Mouse (Mus musculus) left cerebral cortex, adult 11 months (tissue): ENCODE results near the gene Lrrc31.
"Not testable (repeated sequence)": the region's sequence is repeated elsewhere in the genome, so short reads cannot be mapped to it uniquely, and the experiment has no call there.

ENCODE experiments used
- DNase-seq: peaks from one replicate; pipeline ENCODE4 v3.0.0; 2022; ENCODE audit warnings: low spot score

The Lrrc31 gene

DNA sequence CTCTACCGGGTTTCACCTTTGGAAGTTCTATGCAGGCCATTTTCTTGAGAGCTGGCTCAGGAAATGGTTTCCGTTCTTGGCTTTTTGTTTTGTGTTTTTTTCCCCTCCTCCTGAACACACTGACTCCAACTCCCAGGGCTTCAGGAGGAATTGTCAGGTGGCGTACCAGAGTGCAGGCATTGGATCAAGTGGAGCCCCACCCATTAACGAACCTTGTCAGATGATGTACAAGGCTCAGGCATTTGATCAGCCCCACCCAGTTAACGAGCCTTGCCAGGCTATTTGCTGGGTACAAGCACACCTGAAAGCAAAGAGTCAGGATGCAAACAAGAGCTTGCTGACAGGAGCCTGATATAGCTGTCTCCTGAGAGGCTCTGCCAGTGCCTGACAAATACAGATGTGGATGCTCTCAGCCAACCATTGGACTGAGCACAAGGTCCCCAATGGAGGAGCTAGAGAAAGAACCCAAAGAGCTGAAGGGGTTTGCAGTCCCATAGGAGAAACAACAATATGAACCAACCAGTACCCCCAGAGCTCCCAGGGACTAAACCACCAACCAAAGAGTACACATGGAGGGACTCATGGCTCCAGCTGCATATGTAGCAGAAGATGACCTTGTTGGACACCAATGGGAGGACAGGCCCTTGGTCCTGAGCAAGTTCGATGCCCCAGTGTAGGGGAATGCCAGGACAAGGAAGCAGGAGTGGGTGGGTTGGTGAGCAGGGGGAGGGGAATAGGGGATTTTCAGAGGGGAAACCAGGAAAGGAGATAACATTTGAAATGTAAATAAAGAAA lies at the start of gene Lrrc31:
Gene Lrrc31 (minus strand): TSS at position 133 of the 795 bp plus-strand sequence.
- DNase-seq, result not testable (repeated sequence)

DNA sequence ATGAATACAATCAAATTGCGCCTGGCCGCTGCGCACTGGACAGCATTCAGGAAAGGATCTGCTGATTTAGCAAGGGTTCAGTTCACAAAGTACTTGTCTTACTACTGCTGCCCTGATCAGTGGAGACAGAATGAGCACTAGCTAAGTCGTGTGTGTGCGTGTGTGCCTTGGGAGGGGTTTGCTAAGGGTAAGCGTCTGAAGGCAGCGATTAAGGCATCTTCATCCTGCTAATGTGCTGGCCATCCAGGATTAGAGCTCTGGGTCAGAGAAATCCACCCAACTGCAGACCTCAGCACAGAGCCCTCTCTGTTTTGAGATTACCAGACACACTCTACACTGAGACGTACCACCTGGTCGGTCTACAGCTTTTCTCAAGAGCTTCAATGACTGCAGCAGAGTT lies 48.7 kb upstream of the Lrrc31 start:
- DNase-seq, result no peak

DNA sequence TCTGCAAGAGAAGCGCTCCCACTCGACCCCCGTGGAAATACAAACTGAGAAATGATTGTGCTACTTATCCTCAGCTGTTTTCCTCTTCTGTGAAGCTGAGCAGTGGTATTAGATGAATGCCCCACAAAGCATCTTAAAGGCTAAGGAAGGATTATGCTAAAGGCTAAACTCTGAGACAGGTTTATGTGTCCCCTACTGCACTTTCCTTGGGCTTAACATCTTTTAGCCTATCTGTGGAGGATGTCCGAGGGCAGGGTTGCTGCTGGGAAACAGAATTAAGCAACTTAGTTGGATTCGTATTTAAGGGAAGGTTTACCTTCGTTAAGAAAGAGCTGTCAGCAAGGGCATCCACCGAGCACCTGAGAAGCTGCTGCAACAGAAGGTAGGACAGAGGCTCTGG lies 46.4 kb upstream of the Lrrc31 start, which contains the start of gene Samd7:
Gene Samd7 (plus strand): TSS at position 288 of the 400 bp plus-strand sequence.
- no peak for DNase-seq

DNA sequence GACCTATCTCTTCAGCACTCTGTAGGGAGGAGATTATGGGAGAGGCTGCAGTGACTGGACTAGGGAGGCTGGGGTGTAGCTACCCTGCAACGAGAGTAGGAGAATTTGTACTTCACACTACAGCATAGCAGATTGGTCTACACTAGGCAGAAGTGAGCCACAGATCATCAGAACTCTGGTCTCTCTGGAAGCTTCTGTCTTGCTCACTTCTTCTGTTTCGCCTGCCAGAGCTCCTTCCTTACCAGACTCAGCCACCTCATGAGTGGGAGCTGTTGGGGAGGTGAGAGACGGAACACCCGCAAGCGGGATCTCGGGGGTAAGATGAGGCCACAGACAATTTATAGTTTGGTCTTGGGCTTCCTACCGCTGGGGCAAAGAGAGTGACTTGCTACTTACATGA lies 43.2 kb upstream of the Lrrc31 start:
- no peak for DNase-seq

DNA sequence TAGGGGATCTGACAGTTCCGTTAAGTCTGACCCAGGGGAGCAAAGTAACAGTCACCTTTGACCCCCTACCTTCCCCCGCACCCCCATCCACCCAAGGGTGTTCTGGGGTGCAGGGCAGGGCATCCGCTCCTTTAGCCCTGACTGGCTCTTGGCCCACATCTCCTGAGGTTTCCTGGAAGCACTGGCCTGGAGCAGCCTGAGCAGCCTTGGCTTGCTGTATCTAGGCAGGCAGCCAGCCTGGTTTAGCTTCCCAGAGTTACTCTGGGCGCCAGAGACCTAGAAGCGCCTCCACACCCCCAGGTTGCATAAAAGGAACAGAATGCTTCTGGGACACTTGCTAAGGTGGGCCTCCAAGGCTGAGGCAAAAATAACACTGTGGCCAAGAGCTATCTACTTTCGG lies 41.7 kb upstream of the Lrrc31 start:
- DNase-seq, result no peak

DNA sequence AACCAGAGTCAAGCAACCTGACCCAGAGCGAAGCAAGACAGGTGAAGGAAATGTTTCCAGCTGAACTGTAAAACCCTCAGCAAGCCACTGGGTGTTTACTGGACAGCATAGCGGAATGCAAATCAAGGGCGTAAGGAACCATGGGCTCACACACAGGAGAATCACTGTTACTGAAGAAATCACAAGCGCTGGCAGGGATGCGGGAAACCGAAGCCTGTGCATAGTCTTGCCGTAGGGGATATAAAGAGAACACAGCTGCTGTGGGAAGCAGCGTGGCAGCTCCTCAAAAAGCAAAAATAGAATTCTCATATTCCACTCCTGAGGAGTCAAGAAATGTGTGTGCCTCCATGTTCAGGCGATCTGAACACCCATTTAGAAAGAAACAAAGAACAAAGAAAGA lies 37.2 kb upstream of the Lrrc31 start:
- peak; percentile 26 for DNase-seq

DNA sequence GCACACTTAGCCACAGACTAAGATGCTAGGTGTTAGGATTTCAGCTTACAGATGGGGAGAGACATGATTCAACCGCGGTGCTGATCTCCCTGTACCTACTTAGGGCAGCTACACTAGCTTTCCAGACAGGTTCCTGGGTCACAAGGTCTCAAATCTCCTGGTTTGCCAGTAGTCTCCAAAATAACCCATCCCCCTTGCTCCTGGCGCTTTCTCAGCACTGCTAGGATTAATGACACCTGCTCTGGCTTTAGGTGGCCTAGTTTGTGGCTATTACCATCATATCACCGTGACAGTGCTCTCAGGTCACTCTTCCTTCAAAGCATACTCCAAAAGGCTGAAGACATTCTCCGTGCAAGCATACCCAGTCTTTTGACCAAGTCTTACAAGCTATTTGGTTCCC lies 29.4 kb upstream of the Lrrc31 start:
- no peak for DNase-seq

DNA sequence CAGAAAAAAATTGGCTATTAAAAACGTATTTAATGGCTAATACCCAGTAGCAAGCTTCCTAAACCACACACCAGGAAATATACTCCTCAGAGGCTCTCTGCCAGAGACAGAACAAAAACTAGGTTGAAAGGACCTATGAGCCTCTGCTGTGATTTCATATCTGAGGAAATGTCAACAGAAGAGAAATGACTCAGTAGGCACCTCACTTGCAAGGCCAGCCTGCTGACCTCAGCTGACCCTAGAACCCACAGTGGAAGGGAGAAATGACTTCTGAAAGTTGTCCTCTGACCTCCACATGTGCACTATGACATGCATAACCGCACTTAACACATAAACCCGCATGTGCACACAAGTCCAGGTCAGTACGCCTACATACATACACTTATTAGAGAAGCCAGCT lies 27.6 kb upstream of the Lrrc31 start:
- DNase-seq, result no peak

DNA sequence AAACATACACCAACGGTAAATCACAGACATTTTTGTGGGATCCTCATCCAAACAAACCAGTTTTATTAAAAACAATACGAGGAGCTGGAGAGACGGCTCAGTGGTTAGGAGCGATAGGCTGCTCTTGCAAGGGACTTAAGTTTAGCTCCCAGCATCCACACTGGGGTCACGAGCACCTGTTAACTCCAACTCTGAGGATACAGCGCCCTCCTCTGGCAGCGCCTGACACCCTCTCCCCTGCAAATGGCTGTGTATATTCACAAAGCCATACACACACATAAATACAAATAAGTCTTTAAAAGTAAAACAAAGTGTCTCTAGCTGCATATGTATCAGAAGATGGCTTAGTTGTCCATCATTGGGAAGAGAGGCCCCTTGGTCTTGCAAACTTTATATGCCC lies 25.9 kb upstream of the Lrrc31 start:
- no peak for DNase-seq

DNA sequence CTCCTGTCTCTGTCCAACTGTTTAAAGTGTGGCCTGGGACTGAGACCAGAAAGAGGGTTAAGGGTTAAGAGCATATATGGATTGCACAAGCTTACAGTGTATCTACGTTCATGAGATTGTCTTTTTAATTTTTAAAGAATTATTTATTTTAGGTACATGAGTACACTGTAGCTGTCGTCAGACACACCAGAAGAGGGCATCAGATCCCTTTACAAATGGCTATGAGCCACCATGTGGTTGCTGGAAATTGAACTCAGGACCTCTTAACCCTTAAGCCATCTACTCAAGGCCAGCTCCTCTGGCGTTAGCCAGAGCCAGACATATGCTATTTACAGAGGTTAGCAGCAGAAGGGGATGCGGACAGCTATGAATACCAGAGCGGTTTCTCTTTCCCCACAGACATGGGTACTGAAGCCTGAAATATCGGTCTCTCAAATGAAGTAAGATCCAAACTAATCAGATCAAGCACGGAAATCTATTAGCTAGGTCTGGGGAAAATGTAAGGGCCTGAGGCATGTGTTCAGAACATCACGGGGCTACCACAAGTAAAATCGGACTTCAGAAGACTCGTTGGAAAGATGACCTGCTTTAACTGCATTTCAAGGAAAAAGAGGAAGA lies 25.3 kb upstream of the Lrrc31 start:
- no peak for DNase-seq

DNA sequence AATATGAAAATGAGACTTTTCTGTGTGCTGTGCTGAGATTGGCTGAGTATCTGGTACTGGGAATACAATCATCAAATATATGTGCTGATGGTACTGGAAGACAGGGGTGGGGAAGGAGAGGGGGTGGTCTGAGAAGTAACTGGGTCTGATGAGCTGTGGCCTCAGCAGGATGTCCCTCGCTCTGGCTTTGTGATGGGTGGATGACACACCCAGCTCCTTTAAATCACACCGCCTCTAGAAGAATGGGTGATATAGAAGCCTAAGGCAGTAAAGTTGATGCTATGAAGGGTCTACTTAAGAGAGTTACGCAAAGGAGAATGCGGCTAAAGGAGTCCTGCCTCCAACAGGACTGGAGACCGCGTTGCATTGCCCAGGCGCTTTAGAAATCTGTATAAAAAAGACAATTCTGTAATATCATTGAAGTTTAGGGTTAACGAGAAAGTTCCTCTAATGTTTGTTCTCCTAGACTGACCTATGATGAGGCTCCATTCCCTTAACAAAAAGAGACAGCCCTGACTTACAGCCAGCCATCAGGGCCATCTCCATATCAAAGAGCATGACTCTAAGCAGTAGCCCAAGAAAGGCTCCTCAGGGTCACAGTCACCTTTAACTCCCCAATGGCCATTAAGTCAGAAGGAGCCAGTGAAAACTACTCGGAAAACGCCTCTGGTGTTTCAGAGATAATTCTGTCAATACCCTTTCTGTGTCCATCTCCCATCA lies 24.6 kb upstream of the Lrrc31 start:
- DNase-seq, result no peak

DNA sequence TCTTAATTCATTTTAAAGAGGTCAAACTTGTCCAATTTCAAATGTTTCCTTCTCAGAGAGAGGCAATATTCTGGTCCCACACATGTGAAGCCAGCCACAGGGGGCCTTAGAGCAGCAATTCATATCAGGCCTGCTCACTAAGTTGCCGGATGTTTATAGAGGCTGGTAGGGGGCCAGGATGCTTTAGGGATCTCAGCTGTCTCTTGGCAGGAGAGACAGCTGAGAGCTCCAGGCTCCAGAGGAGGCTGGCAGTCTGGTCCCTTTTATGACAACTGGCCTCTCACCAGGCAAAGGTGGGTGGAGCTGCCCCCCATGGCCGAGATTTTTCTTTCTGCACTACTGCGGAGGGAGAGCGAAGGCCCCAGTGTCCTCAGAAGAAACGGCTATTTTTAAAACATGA lies 23.5 kb upstream of the Lrrc31 start:
- no peak for DNase-seq

DNA sequence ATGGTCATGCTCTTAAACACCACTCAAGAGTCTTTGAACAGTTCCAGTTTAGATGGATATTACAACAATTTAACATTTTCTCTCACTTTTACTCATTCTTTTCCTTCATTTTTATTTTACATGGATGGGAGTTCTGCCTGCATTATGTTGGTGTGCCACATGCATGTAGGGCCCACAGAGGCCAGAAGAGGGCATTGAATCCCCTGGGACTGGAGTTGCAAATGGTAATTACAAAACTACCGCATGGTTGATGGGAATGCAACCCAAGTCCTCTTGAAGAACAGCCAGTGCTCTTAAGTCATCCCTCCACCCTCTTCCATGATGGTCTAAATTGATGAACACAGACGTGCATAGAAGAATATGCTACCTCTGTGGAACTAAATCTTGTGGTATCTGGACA lies 22.8 kb upstream of the Lrrc31 start:
- no peak for DNase-seq

DNA sequence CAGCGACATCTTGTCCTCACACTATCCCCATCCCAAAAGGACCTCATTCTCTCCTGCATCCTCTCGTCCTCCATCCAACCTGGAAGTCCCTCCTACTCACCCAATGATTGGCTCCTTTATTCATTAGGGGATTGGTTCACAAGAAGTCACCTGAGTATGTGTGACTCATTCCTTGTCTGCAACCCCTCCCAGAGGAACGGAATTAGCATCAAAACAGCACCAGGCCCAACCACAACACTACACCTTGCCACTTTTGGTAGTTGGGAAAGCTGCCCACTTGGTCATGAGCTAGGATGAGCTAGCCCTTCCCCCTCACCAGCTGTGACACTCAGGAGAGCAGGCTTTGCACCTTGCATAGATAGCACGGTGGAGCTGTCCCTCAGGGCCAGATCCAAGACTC lies 22.4 kb upstream of the Lrrc31 start:
- no peak for DNase-seq

DNA sequence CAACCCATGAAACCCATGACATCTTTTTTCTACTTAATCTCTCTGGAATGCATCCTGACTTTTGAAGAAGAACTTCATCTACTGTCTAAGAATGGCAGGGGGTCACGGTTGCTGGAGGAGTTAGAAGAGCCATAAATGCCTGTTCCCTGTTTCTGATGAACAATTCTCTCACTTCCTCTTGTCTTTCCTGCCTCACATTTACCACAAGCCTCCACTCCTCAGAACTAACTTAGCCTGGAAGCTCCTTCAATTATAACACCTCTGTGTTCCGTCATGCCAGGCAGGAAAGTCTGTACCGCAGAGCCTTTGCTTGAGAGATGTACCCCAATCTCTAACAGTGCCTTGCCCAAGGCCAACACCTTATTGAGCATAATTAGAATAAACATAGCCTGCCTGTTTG lies 19.0 kb upstream of the Lrrc31 start:
- DNase-seq, result no peak

DNA sequence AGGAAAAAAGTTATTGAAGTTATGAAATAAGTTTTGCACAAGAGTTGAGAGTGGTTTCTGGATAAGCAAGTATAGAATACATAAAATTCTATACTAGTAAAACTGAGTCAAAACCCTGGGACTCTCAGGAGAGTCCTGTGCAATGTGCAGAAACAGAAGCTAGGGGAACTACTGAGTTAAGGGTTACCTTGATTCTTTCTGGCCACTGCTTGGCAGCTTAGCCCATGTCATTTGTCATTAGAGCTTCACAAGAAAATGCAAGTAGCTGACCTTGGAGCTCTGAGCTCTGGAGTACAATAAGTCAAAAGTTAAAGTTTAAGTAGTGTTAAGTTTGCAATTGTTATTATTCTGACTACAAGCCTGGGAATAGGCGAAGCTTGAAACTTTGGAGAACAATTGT lies 13.7 kb upstream of the Lrrc31 start:
- no peak for DNase-seq

DNA sequence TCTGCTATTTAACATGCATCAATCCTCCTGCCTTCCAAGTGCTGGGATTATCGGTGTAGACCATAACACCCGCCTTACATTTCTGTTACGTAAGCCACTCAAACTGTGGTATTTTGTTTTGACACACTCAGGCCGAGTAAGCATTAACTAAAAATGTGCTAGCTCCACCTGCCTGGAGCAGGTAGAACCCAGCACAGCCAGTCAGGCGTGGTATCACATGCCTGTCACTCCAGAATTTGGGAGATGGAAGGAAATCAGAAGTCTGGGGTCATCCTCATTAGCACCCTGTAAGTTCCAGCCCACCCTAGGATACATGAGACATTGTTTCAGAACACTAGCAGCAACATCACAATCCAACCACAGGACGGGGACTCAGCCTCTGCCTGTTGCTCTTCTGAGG lies 10.5 kb upstream of the Lrrc31 start:
- no peak for DNase-seq

DNA sequence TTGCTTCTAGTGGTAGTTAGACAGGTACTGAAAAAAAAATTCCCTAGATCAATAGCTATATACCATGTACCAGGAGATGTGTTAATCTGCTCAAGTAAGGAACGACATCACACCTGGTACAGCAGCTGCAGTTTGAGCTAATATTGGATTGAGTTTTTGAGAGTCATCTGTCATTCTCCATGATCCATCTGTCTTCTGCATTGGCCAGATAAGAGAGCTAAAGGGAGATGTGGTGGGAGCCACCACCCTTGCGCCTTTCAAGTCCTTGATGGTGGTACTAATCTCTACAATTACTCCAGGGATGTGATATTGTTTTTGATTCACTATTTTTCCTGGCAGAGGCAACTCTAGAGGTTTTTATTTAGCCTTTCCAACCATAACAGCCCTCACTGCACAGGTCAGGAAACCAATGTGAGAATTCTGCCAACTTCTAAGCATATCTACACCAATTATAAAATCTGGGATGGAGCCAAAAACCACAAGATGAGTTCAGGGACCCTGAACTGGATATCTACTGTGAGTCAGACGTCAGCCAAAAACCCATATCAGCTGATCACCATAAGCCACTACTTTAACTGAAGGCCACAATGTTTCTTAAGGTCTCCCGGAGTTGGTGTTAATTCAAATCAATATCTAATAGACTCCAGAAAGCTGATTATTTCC lies 7.1 kb upstream of the Lrrc31 start:
- DNase-seq, result no peak

DNA sequence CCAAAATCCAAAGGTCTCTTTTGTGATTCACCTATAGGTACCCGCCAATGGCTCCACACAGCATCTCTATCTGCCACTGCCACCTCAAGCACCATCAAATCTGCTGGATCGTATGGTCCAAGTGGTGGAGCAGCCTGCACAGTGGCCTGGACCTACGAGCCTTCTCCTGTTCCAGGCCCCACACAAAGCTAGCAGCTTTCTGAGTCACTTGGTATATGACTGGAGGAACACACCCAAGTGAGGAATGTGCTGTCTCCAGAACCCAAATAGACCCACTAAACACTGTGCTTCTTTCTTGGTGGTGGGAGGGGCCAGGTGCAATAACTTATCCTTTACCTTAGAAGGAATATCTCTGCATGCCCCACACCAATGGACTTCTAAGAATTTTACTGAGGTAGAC lies 6.3 kb upstream of the Lrrc31 start:
- DNase-seq, result no peak

DNA sequence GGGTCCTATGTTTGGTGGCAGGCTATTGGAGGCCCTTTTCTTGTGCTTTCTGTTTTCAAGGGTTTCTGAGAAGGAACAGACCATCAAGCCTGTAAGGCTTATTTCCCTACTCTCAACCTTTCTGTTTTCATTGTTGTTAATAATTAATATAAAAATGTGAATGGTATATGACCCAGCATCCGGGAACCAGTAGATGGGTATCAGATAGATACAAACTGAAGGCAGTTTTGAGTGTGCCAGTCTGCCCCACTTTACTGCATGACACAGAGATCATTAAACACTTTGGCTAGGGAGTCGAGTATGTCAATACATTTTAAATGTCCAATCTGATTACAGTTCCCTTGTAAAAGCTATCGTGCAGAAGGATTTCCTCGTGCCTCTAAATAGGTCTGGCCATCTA lies 1.8 kb downstream of the Lrrc31 start:
- no peak for DNase-seq

DNA sequence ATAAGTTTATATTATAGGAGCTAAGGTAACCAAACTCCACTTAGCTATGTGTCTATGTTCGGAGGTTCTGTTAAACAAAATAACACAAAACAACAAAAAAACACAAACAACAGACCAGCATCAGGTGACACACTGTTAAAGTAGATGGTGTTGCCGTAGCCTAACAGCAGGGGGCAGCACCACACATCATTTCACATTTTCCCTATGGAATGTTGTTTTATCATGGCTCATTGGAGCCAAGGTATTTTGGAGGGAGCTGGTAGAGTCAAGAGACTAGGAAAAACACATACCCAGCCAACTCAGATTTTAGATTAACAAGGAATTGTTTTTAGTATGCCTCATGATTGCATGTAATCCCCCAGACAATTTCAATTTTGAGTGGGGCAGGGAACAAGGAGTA lies 3.3 kb downstream of the Lrrc31 start:
- peak; percentile 15 for DNase-seq

DNA sequence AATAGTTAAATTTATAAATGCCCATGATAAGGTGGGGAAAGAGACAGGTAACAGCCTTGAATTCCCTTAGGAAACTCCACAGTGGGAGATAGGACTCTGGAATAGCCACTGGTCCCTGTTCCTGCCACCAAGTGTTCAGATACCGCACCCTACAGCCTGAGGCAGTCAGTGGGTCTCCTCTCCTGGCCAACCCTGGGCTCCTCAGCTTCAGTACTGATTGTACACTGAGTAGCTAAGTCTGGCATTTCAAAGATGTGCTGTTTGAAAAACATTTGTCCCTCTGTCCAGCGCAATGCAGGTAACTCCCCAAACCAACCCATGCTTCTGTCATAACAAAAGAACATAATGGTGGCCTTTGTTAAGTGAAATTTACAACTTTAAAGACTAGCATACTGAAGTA lies 4.0 kb downstream of the Lrrc31 start:
- DNase-seq, result no peak

DNA sequence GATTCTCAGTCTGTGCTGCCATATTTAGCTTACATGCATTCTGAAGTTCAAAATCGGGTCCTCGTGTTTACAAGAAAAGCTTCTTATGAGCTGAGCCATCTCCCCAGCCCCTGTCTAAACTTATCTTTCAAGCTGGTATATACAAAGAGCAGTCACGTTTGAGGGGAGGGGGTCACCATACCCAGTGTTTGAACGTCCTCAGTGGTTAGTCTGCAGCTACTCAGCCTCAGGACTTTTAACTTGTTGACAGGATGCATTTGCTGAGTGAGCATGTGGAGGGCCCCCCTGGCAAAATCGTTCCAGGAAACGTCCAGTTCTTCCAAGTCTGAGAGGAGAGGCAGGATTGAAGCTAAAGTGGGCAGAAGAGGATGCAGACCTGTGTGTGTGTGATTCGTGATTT lies 8.7 kb downstream of the Lrrc31 start:
- DNase-seq, result no peak
